Mouse (Mus musculus): ENCODE measurements around the gene 9230112D13Rik. TPM values are rescaled to one million over a fixed set of nuclear protein-coding genes. Genes with fewer than 3 reads are reported as not detected.

Gene 9230112D13Rik
- polyA plus RNA-seq (2015; fragmentation: Nextera tagmentation; extraction: Ambion mirVana) = not detected in 2 replicates

DNA sequence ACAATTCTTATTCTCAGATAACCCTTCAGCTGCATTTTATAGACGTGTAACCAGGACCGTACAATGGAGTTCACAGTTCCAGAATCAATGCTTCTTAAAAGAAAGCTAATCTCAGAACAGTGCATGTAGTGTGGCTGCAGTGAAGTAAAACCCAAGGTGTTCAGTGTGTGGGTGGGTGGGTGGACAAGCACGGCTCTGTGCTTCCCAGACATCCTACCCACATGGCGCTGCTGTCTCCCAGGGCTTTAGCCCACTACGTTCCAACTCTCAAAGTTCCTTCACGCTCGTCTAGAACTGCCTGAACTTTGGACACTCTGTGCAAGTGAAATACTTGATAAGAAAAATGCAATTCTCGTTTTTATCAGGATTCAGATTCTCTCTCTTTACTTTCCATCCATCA is at the start of gene 9230112D13Rik:
TSS of gene 9230112D13Rik (minus strand) at position 101 of the 400 bp plus-strand sequence.

DNA sequence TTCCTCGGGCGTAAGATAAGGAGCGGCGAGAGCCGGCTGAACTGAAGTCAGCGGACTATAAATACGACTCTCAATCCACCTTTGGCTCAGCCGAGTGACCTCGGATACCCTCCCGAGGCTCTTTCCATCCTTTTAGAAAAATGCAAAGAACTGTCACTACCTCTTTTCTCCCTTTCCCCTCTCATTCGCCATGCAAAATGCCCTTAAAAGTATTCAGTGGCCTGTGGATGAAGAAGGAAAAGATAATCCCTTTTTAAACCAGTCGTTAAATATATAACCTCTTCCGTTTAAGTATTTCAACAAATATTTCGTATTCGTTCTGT is 19.3 kb downstream of the 9230112D13Rik start, which contains the start of gene Bmpr1a:
TSS of gene Bmpr1a (minus strand) at position 17 of the 323 bp plus-strand sequence.

Other genes starting within 250 kb of the 9230112D13Rik start
- gene Shld2, start 212.3 kb downstream of the 9230112D13Rik start, polyA plus RNA-seq (2015; fragmentation: Nextera tagmentation; extraction: Ambion mirVana) = 4.3 and 4.9 TPM in 2 replicates
- 73.2 and 78.7 TPM in 2 replicates for gene Glud1, start 212.1 kb downstream of the 9230112D13Rik start, polyA plus RNA-seq (2015; fragmentation: Nextera tagmentation; extraction: Ambion mirVana)
- 343 and 370 TPM in 2 replicates for gene Fam25c, start 167.4 kb downstream of the 9230112D13Rik start, polyA plus RNA-seq (2015; fragmentation: Nextera tagmentation; extraction: Ambion mirVana)
- 3.5 and 4.3 TPM in 2 replicates for gene Sncg, start 148.0 kb downstream of the 9230112D13Rik start, polyA plus RNA-seq (2015; fragmentation: Nextera tagmentation; extraction: Ambion mirVana)
- gene Mmrn2, start 147.3 kb downstream of the 9230112D13Rik start, polyA plus RNA-seq (2015; fragmentation: Nextera tagmentation; extraction: Ambion mirVana) = 3.5 and 4.4 TPM in 2 replicates
- gene Bmpr1a, start 19.5 kb downstream of the 9230112D13Rik start, polyA plus RNA-seq (2015; fragmentation: Nextera tagmentation; extraction: Ambion mirVana) = 39.7 and 53.4 TPM in 2 replicates
- 19.9 and 21.1 TPM in 2 replicates for gene Ldb3, start 65.9 kb upstream of the 9230112D13Rik start, polyA plus RNA-seq (2015; fragmentation: Nextera tagmentation; extraction: Ambion mirVana)
- not detected in 2 replicates for gene Opn4, start 77.3 kb upstream of the 9230112D13Rik start, polyA plus RNA-seq (2015; fragmentation: Nextera tagmentation; extraction: Ambion mirVana)
- 11.4 and 13.5 TPM in 2 replicates for gene Wapl, start 151.1 kb upstream of the 9230112D13Rik start, polyA plus RNA-seq (2015; fragmentation: Nextera tagmentation; extraction: Ambion mirVana)

All from urinary bladder, postnatal 0 days (tissue).